Mouse (Mus musculus) MEL (cell line): ENCODE data around the gene Olfr547. TPM values are rescaled to one million over a fixed set of nuclear protein-coding genes. Genes with fewer than 3 reads are reported as not detected.

Source experiments
- DNase-seq: peaks from one replicate; pipeline ENCODE4 v3.0.0; 2011; ENCODE audit warnings: low read depth, low spot score
- H3K27ac ChIP-seq: 2 replicates; pipeline ENCODE4 v1.5.1; 2012; ENCODE audit warnings: low read depth, mild to moderate bottlenecking, control low read depth, low read length, moderate library complexity; ENCODE audit not compliant: control insufficient read depth
- H3K27me3 ChIP-seq, 2 experiments: fragments of 150-350 bp in 1 of 2; sonication (generic) in 1 of 2; 2 replicates each; pipeline ENCODE4 v1.6.1; 2012; ENCODE audit warnings: low read length in 2 of 2, mild to moderate bottlenecking in 2 of 2, improper control_type of control experiment in 1 of 2, moderate library complexity in 1 of 2; ENCODE audit not compliant: insufficient read depth in 2 of 2, control insufficient read depth in 1 of 2
- H3K36me3 ChIP-seq, 2 experiments: 2 replicates each; pipeline ENCODE4 v1.6.1; 2012 to 2014; ENCODE audit warnings: low read length in 2 of 2, improper control_type of control experiment in 1 of 2, inconsistent platforms in 1 of 2, mild to moderate bottlenecking in 1 of 2; ENCODE audit not compliant: insufficient read depth in 2 of 2, control insufficient read depth in 1 of 2
- H3K4me1 ChIP-seq, 2 experiments: fragments of 150-350 bp in 1 of 2; sonication (generic) in 1 of 2; 2 replicates each; pipeline ENCODE4 v1.6.1; 2012; ENCODE audit warnings: low read length in 2 of 2, improper control_type of control experiment in 1 of 2, mild to moderate bottlenecking in 1 of 2; ENCODE audit not compliant: insufficient read depth in 2 of 2, control insufficient read depth in 1 of 2
- H3K4me3 ChIP-seq, 2 experiments: fragments of 150-350 bp in 1 of 2; sonication (generic) in 1 of 2; 2 replicates each; pipeline ENCODE4 v1.5.1; 2012; ENCODE audit warnings: low read depth in 2 of 2, low read length in 2 of 2, mild to moderate bottlenecking in 2 of 2, moderate library complexity in 2 of 2, control low read depth in 1 of 2, improper control_type of control experiment in 1 of 2; ENCODE audit not compliant: control insufficient read depth in 1 of 2, insufficient read depth in 1 of 2
- H3K79me2 ChIP-seq: 2 replicates; pipeline ENCODE4 v1.6.1; 2012; ENCODE audit warnings: mild to moderate bottlenecking, low read length, moderate library complexity; ENCODE audit not compliant: control insufficient read depth, poor library complexity, insufficient read depth
- H3K9ac ChIP-seq: 2 replicates; pipeline ENCODE4 v1.6.1; 2012; ENCODE audit warnings: low read depth, mild to moderate bottlenecking, control low read depth, low read length, moderate library complexity; ENCODE audit not compliant: control insufficient read depth, poor library complexity, severe bottlenecking
- H3K9me3 ChIP-seq: fragments of 150-350 bp; sonication (generic); replicated peaks from 2 replicates; pipeline ENCODE4 v1.6.1; 2012; ENCODE audit warnings: mild to moderate bottlenecking, low read length, improper control_type of control experiment, moderate library complexity; ENCODE audit not compliant: insufficient read depth
- ETS1 ChIP-seq: IDR thresholded peaks from 2 replicates; pipeline ENCODE4 v1.6.1; 2012; ENCODE audit warnings: low read depth, mild to moderate bottlenecking, inconsistent platforms, low read length, improper control_type of control experiment, moderate library complexity
- GATA1 ChIP-seq: IDR thresholded peaks from 2 replicates; pipeline ENCODE4 v1.6.1; 2011; ENCODE audit warnings: low read depth, low read length, improper control_type of control experiment
- HCFC1 ChIP-seq: IDR thresholded peaks from 2 replicates; pipeline ENCODE4 v1.6.1; 2012; ENCODE audit warnings: low read depth, mild to moderate bottlenecking, inconsistent platforms, low read length, improper control_type of control experiment, moderate library complexity
- MAFK ChIP-seq: IDR thresholded peaks from 2 replicates; pipeline ENCODE4 v1.6.1; 2011; ENCODE audit warnings: low read depth, mild to moderate bottlenecking, low read length, improper control_type of control experiment, borderline replicate concordance
- MAZ ChIP-seq: IDR thresholded peaks from 2 replicates; pipeline ENCODE4 v1.6.1; 2012; ENCODE audit warnings: low read depth, mild to moderate bottlenecking, inconsistent platforms, low read length, improper control_type of control experiment
- RAD21 ChIP-seq: IDR thresholded peaks from 2 replicates; pipeline ENCODE4 v1.6.1; 2011; ENCODE audit warnings: mild to moderate bottlenecking, low read depth, low read length, improper control_type of control experiment
- SIN3A ChIP-seq: IDR thresholded peaks from 2 replicates; pipeline ENCODE4 v1.6.1; 2012; ENCODE audit warnings: low read length, improper control_type of control experiment, inconsistent platforms
- TBP ChIP-seq: IDR thresholded peaks from 2 replicates; pipeline ENCODE4 v1.8.0; 2011; ENCODE audit warnings: low read depth, low read length, improper control_type of control experiment
- TCF12 ChIP-seq: IDR thresholded peaks from 2 replicates; pipeline ENCODE4 v1.6.1; 2014; ENCODE audit warnings: low read depth, mild to moderate bottlenecking, inconsistent platforms, low read length, improper control_type of control experiment, moderate library complexity
- UBTF ChIP-seq: IDR thresholded peaks from 2 replicates; pipeline ENCODE4 v1.6.1; 2012; ENCODE audit warnings: low read depth, mild to moderate bottlenecking, inconsistent platforms, low read length, improper control_type of control experiment, moderate library complexity, borderline replicate concordance; ENCODE audit not compliant: insufficient read depth
- USF1 ChIP-seq: IDR thresholded peaks from 2 replicates; pipeline ENCODE4 v1.6.1; 2014; ENCODE audit warnings: low read depth, mild to moderate bottlenecking, inconsistent platforms, low read length, improper control_type of control experiment, moderate library complexity
- polyA plus RNA-seq, 2 experiments: library from polyadenylated mRNA; stranded (reverse) in 1 of 2; unstranded in 1 of 2; fragments of >175 nt in 1 of 2; fragments of >200 nt in 1 of 2; gene quantifications; 2 replicates each; pipeline versions ENCODE4 v1.2.1 to v1.2.4; 2012; ENCODE audit warnings: low replicate concordance in 2 of 2, low read depth in 1 of 2; ENCODE audit not compliant: insufficient read length in 2 of 2, insufficient read depth in 1 of 2, missing spikeins in 1 of 2
- total RNA-seq: library from RNA; depleted of rRNA; stranded (reverse); fragments of 300-350 nt; gene quantifications from 2 replicates; pipeline ENCODE4 v1.2.3, GENCODE M21; 2012; rRNA removed

The Olfr547 gene
- total and polyA plus RNA-seq, 3 experiments, result not detected

DNA sequence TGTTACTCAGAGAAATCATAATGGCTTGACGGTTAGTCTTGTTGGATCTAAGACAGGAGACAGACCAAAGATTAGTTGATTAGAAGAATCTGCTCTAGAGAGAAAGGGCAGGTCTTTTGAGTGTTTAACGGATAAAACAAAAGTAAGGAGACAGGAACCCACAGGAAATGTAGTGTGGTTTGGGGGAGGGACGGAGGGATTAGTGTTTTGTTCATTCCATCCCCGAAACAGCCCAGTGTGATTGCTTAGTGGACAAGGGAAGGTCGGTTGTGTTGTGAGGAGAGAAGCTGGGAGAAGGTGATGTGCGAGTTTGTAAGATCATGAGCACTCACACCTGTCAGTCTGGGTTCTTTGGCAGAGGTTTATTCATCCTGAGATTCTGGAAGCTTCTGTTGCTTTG is 41.4 kb downstream of the Olfr547 start:
- Histone ChIP-seq H3K4me1 (no peaks in the 10 kb centered on the region), H3K27me3 (peaks cover 0 to 2% of the 10 kb centered on the region in 2 experiments; a peak in 3 of 4 replicates), H3K36me3 (no peaks in the 10 kb centered on the region), H3K9me3 (no peaks in the 10 kb centered on the region), H3K27ac (no peak overlapping the region), H3K4me3 (no peak overlapping the region), H3K79me2 (no peaks in the 10 kb centered on the region), H3K9ac (no peak overlapping the region)
- no peak for DNase-seq
- no peak for TF ChIP-seq USF1
- TF ChIP-seq GATA1, result no peak
- TF ChIP-seq RAD21, result no peak
- no peak for TF ChIP-seq MAFK
- TF ChIP-seq TCF12, result no peak
- no peak for TF ChIP-seq TBP
- TF ChIP-seq ETS1, result no peak
- TF ChIP-seq MAZ, result no peak
- TF ChIP-seq UBTF, result no peak
- no peak for TF ChIP-seq SIN3A
- no peak for TF ChIP-seq HCFC1

Other genes starting within 250 kb of the Olfr547 start
- 147 and 154 TPM in 2 replicates for gene Rrm1, start 93.1 kb upstream of the Olfr547 start, total RNA-seq
- gene Rrm1, start 93.1 kb upstream of the Olfr547 start, polyA plus RNA-seq, result 100 to 1,000 TPM in 1 of 2 experiments, not detected in 1; 228 TPM
- 0.12 TPM in 1 of 2 replicates, not detected in the other for gene Olfr543, start 53.1 kb upstream of the Olfr547 start, total RNA-seq
- gene Olfr543, start 53.1 kb upstream of the Olfr547 start, polyA plus RNA-seq, result under 1 TPM in 1 of 2 experiments, not detected in 1; 0.61 TPM
- 0.04 and 0.07 TPM in 2 replicates for gene Olfr544, start 46.4 kb upstream of the Olfr547 start, total RNA-seq
- under 1 TPM in 1 of 2 experiments, not detected in 1; 0.07 TPM for gene Olfr544, start 46.4 kb upstream of the Olfr547 start, polyA plus RNA-seq
- 0.12 TPM in 1 of 2 replicates, not detected in the other for gene Olfr545, start 35.2 kb upstream of the Olfr547 start, total RNA-seq
- under 1 TPM in 1 of 2 experiments, not detected in 1; 0.25 TPM for gene Olfr545, start 35.2 kb upstream of the Olfr547 start, polyA plus RNA-seq
- not detected in 2 replicates for gene Olfr548-ps1, start 6.1 kb downstream of the Olfr547 start, total RNA-seq
- not detected for gene Olfr548-ps1, start 6.1 kb downstream of the Olfr547 start, polyA plus RNA-seq
- not detected in 2 replicates for gene Olfr549, start 15.1 kb downstream of the Olfr547 start, total RNA-seq
- not detected for gene Olfr549, start 15.1 kb downstream of the Olfr547 start, polyA plus RNA-seq
- gene Trim21, start 30.7 kb downstream of the Olfr547 start, total RNA-seq, result 1.3 and 3.3 TPM in 2 replicates
- 1 to 10 TPM in 1 of 2 experiments, not detected in 1; 2.8 TPM for gene Trim21, start 30.7 kb downstream of the Olfr547 start, polyA plus RNA-seq
- not detected in 2 replicates for gene Olfr550, start 36.7 kb downstream of the Olfr547 start, total RNA-seq
- not detected for gene Olfr550, start 36.7 kb downstream of the Olfr547 start, polyA plus RNA-seq
- not detected in 2 replicates for gene Olfr551, start 57.1 kb downstream of the Olfr547 start, total RNA-seq
- gene Olfr551, start 57.1 kb downstream of the Olfr547 start, polyA plus RNA-seq, result not detected
- not detected in 2 replicates for gene Olfr552, start 63.0 kb downstream of the Olfr547 start, total RNA-seq
- gene Olfr552, start 63.0 kb downstream of the Olfr547 start, polyA plus RNA-seq, result not detected
- not detected in 2 replicates for gene Olfr553, start 83.5 kb downstream of the Olfr547 start, total RNA-seq
- gene Olfr553, start 83.5 kb downstream of the Olfr547 start, polyA plus RNA-seq, result not detected
- not detected in 2 replicates for gene Olfr554, start 103.7 kb downstream of the Olfr547 start, total RNA-seq
- not detected for gene Olfr554, start 103.7 kb downstream of the Olfr547 start, polyA plus RNA-seq
- gene Olfr555, start 124.1 kb downstream of the Olfr547 start, total RNA-seq, result not detected in 2 replicates
- not detected for gene Olfr555, start 124.1 kb downstream of the Olfr547 start, polyA plus RNA-seq
- not detected in 2 replicates for gene Olfr556, start 130.2 kb downstream of the Olfr547 start, total RNA-seq
- not detected for gene Olfr556, start 130.2 kb downstream of the Olfr547 start, polyA plus RNA-seq
- not detected in 2 replicates for gene Trim68, start 152.6 kb downstream of the Olfr547 start, total RNA-seq
- gene Trim68, start 152.6 kb downstream of the Olfr547 start, polyA plus RNA-seq, result not detected
- not detected in 2 replicates for gene Olfr557, start 161.2 kb downstream of the Olfr547 start, total RNA-seq
- gene Olfr557, start 161.2 kb downstream of the Olfr547 start, polyA plus RNA-seq, result not detected
- gene Olfr558, start 167.5 kb downstream of the Olfr547 start, total RNA-seq, result not detected in 2 replicates
- gene Olfr558, start 167.5 kb downstream of the Olfr547 start, polyA plus RNA-seq, result not detected
- gene Olfr33, start 184.3 kb downstream of the Olfr547 start, total RNA-seq, result not detected in 2 replicates
- gene Olfr33, start 184.3 kb downstream of the Olfr547 start, polyA plus RNA-seq, result not detected
- not detected in 2 replicates for gene Olfr559, start 192.7 kb downstream of the Olfr547 start, total RNA-seq
- gene Olfr559, start 192.7 kb downstream of the Olfr547 start, polyA plus RNA-seq, result not detected
- not detected in 2 replicates for gene Olfr560, start 224.6 kb downstream of the Olfr547 start, total RNA-seq
- gene Olfr560, start 224.6 kb downstream of the Olfr547 start, polyA plus RNA-seq, result not detected
- not detected in 2 replicates for gene Olfr78, start 224.7 kb downstream of the Olfr547 start, total RNA-seq
- gene Olfr78, start 224.7 kb downstream of the Olfr547 start, polyA plus RNA-seq, result not detected
- gene Olfr561, start 236.5 kb downstream of the Olfr547 start, total RNA-seq, result not detected in 2 replicates
- not detected for gene Olfr561, start 236.5 kb downstream of the Olfr547 start, polyA plus RNA-seq